Mouse (Mus musculus) heart, postnatal 0 days (tissue): Measurements from ENCODE around the gene Emilin2. TPM values are rescaled to one million over a fixed set of nuclear protein-coding genes. Genes with fewer than 3 reads are reported as not detected.
A peak's percentile ranks its signal among the peaks of the same experiment; 100 is the strongest.

ENCODE experiments used
- ATAC-seq: fragments of 200-750 bp; cut with Nextera tagmentation; 2 replicates; pipeline ENCODE4 v1.8.0; 2017; ENCODE audit warnings: low read depth, moderate number of reproducible peaks, moderate library complexity; ENCODE audit not compliant: insufficient read depth
- DNase-seq: peaks from one replicate; pipeline ENCODE4 v3.0.0-alpha.2; 2016; ENCODE audit warnings: low spot score
- H3K27ac ChIP-seq: fragments of 300-500 bp; sonication (generic); 2 replicates; pipeline ENCODE4 v1.5.1; 2014; ENCODE audit warnings: low read depth, mild to moderate bottlenecking
- H3K27me3 ChIP-seq: fragments of 300-500 bp; sonication (generic); 2 replicates; pipeline ENCODE4 v1.6.1; 2014; ENCODE audit warnings: low read length, mixed read lengths; ENCODE audit not compliant: control insufficient read depth, insufficient read depth
- H3K36me3 ChIP-seq: fragments of 300-500 bp; sonication (generic); replicated peaks from 2 replicates; pipeline ENCODE4 v1.6.1; 2014; ENCODE audit warnings: low read length, mixed read lengths; ENCODE audit not compliant: control insufficient read depth, insufficient read depth
- H3K4me1 ChIP-seq: fragments of 300-500 bp; sonication (generic); 2 replicates; pipeline ENCODE4 v1.6.1; 2014; ENCODE audit warnings: antibody characterized with exemption; ENCODE audit not compliant: control insufficient read depth, insufficient read depth
- H3K4me2 ChIP-seq: fragments of 300-500 bp; sonication (generic); 2 replicates; pipeline ENCODE4 v1.6.1; 2014; ENCODE audit warnings: low read depth, mild to moderate bottlenecking, low read length, moderate library complexity
- H3K4me3 ChIP-seq: fragments of 300-500 bp; sonication (generic); 2 replicates; pipeline ENCODE4 v1.5.1; 2014; ENCODE audit warnings: low read depth, low read length
- H3K9ac ChIP-seq: fragments of 300-500 bp; sonication (generic); replicated peaks from 2 replicates; pipeline ENCODE4 v1.6.1; 2014; ENCODE audit warnings: low read depth, low read length, mixed read lengths
- H3K9me3 ChIP-seq: fragments of 300-500 bp; sonication (generic); replicated peaks from 2 replicates; pipeline ENCODE4 v1.6.1; 2016; ENCODE audit warnings: low read length; ENCODE audit not compliant: control insufficient read depth
- CTCF ChIP-seq: IDR thresholded peaks from 2 replicates; pipeline ENCODE4 v1.5.1; 2016; ENCODE audit warnings: antibody characterized with exemption, control low read depth, low read depth
- EP300 ChIP-seq: IDR thresholded peaks from 2 replicates; pipeline ENCODE4 v1.6.1; 2016; ENCODE audit warnings: antibody characterized with exemption, low read depth
- WGBS: fragments of 180-500 bp; shearing (Covaris S2); extraction: QIAGEN DNeasy Blood & Tissue Kit; methylation state at CpG from one replicate; pipeline ENCODE4 v1.1.7; 2014; 5-methylcytosine and 5-hydroxymethylcytosine counted together
- polyA plus RNA-seq: library from polyadenylated mRNA; unstranded; fragments of >200 nt; fragmentation: Nextera tagmentation; extraction: Ambion mirVana; gene quantifications from 2 replicates; pipeline ENCODE4 v1.2.1, GENCODE M21; 2015
- total RNA-seq: library from RNA; depleted of rRNA; stranded (reverse); fragments of >200 nt; gene quantifications from 2 replicates; pipeline ENCODE4 v1.2.3, GENCODE M21; 2014; ENCODE audit warnings: low replicate concordance

Gene Emilin2
- total and polyA plus RNA-seq, 2 experiments from 2014 or later: 65.3 to 86.4 TPM

- Histone ChIP-seq H3K4me3 (no peak overlapping the region), H3K27ac (no peak overlapping the region), H3K36me3 (peaks cover 14% of the 10 kb centered on the region), H3K27me3 (no peaks in the 10 kb centered on the region), H3K4me1 (0 out of 2 replicates have a peak, but pooled peaks cover 4% of the 10 kb centered on the region), H3K9me3 (no peaks in the 10 kb centered on the region), H3K9ac (no peak overlapping the region), H3K4me2 (no peak overlapping the region)
- 82% methylated on average over 9 of the region's 9 CpGs for WGBS
- DNase-seq: no peak
- TF ChIP-seq EP300 (no peak), CTCF (no peak)
- no peak for ATAC-seq
Observed at GRCm38 (mm10) chr17:71227128-71227895, 84.5 kb downstream of the Emilin2 start.

- peak; percentile 57 for ATAC-seq
- DNase-seq: peak; percentile 16
- no peak overlapping the region for H3K27ac ChIP-seq
- no peak overlapping the region for H3K4me3 ChIP-seq
- H3K9me3 ChIP-seq: no peaks in the 10 kb centered on the region
- no peaks in the 10 kb centered on the region for H3K27me3 ChIP-seq
- H3K9ac ChIP-seq: no peak overlapping the region
- 24% methylated on average over 5 of the region's 5 CpGs for WGBS
- peaks cover 5% of the 10 kb centered on the region; the same call in 1 of the 2 replicates for H3K36me3 ChIP-seq
- H3K4me2 ChIP-seq: no peak overlapping the region
- H3K4me1 ChIP-seq: peaks cover 17% of the 10 kb centered on the region; the same call in 1 of the 2 replicates
- TF ChIP-seq EP300: no peak
- peak; percentile 63 for TF ChIP-seq CTCF
Observed at GRCm38 (mm10) chr17:71225091-71225490, 86.7 kb downstream of the Emilin2 start.

GRCm38 (mm10) chr17:71224521-71224920 lies 87.3 kb downstream of the Emilin2 start:
- TF ChIP-seq CTCF: no peak
- no peak for TF ChIP-seq EP300
- WGBS: 27% methylated on average over 2 of the region's 2 CpGs
- H3K4me2 ChIP-seq: no peak overlapping the region
- no peak overlapping the region for H3K9ac ChIP-seq
- H3K9me3 ChIP-seq: no peaks in the 10 kb centered on the region
- H3K4me1 ChIP-seq: peaks cover 17% of the 10 kb centered on the region; the same call in 1 of the 2 replicates
- ATAC-seq: 0 out of 2 replicates have a peak, but pooled peaks have one; percentile 18
- peak overlapping the region; percentile 38; the same call in 1 of the 2 replicates for H3K27ac ChIP-seq
- no peak for DNase-seq
- no peak overlapping the region for H3K4me3 ChIP-seq
- no peaks in the 10 kb centered on the region for H3K36me3 ChIP-seq
- H3K27me3 ChIP-seq: no peaks in the 10 kb centered on the region

- no peaks in the 10 kb centered on the region for H3K36me3 ChIP-seq
- no peaks in the 10 kb centered on the region for H3K27me3 ChIP-seq
- H3K4me2 ChIP-seq: no peak overlapping the region
- H3K4me1 ChIP-seq: peaks cover 25% of the 10 kb centered on the region; the same call in 1 of the 2 replicates
- H3K9ac ChIP-seq: no peak overlapping the region
- no peak overlapping the region for H3K4me3 ChIP-seq
- WGBS: 63% methylated on average over 5 of the region's 5 CpGs
- ATAC-seq (no peak), DNase-seq (no peak)
- TF ChIP-seq EP300: no peak
- TF ChIP-seq CTCF: no peak
- no peak overlapping the region for H3K27ac ChIP-seq
- H3K9me3 ChIP-seq: no peaks in the 10 kb centered on the region
Observed at GRCm38 (mm10) chr17:71223676-71224075, 88.1 kb downstream of the Emilin2 start.

- ATAC-seq (peak; percentile 82), DNase-seq (peak; percentile 65)
- no peak for TF ChIP-seq CTCF
- no peak for TF ChIP-seq EP300
- Histone ChIP-seq H3K36me3 (peaks cover 5% of the 10 kb centered on the region), H3K4me1 (peaks cover 25% of the 10 kb centered on the region; the same call in 1 of the 2 replicates), H3K4me2 (no peak overlapping the region), H3K27ac (peak overlapping the region; percentile 37; the same call in 1 of the 2 replicates), H3K27me3 (no peaks in the 10 kb centered on the region), H3K9ac (no peak overlapping the region), H3K4me3 (no peak overlapping the region), H3K9me3 (no peaks in the 10 kb centered on the region; the same call in 1 of the 2 replicates)
- WGBS: 71% methylated on average over 3 of the region's 3 CpGs
Observed at GRCm38 (mm10) chr17:71221383-71221782, 90.4 kb downstream of the Emilin2 start.
